Mouse (Mus musculus) bone marrow, adult 2 months (tissue): ENCODE measurements around the gene Fanci. TPM values are rescaled to one million over a fixed set of nuclear protein-coding genes. Genes with fewer than 3 reads are reported as not detected.

Source experiments
- H3K27ac ChIP-seq: fragments of 200-500 bp; 2 replicates; pipeline ENCODE4 v1.5.1; 2012; ENCODE audit warnings: low read depth, mild to moderate bottlenecking, control low read depth, inconsistent platforms, low read length; ENCODE audit not compliant: control insufficient read depth, poor library complexity, insufficient read depth
- H3K4me1 ChIP-seq: fragments of 200-500 bp; 2 replicates; pipeline ENCODE4 v1.6.1; 2011; ENCODE audit warnings: low read length; ENCODE audit not compliant: control insufficient read depth, insufficient read depth
- H3K4me3 ChIP-seq: fragments of 200-500 bp; replicated peaks from 2 replicates; pipeline ENCODE3; 2011; ENCODE audit warnings: mild to moderate bottlenecking, low read depth, low read length, control low read depth; ENCODE audit not compliant: control insufficient read depth
- CTCF ChIP-seq: fragments of 200-500 bp; IDR thresholded peaks from 2 replicates; pipeline ENCODE4 v1.5.1; 2011; ENCODE audit warnings: low read length, control low read depth; ENCODE audit not compliant: control insufficient read depth, insufficient read depth
- POLR2A ChIP-seq: fragments of 200-500 bp; IDR thresholded peaks from 2 replicates; pipeline ENCODE4 v1.6.1; 2011; ENCODE audit warnings: low read depth, mild to moderate bottlenecking, control low read depth, low read length, borderline replicate concordance; ENCODE audit not compliant: control insufficient read depth
- WGBS: fragments of 180-500 bp; shearing (Covaris S2); methylation state at CpG from one replicate; pipeline ENCODE4 v1.1.7; 2018; 5-methylcytosine and 5-hydroxymethylcytosine counted together
- polyA plus RNA-seq: library from polyadenylated mRNA; stranded (reverse); fragments of >200 nt; gene quantifications from 2 replicates; pipeline ENCODE4 v1.2.4, GENCODE M21; 2011; ENCODE audit warnings: low replicate concordance; ENCODE audit not compliant: missing spikeins, insufficient read depth, insufficient read length

Fanci gene
- polyA plus RNA-seq, 1 experiment: 10.3 TPM

GRCm38 (mm10) chr7:79463376-79464077, 71.8 kb downstream of the Fanci start:
- Histone ChIP-seq H3K4me1 (peaks cover 5% of the 10 kb centered on the region; the same call in 1 of the 2 replicates), H3K27ac (no peak overlapping the region), H3K4me3 (no peak overlapping the region)
- TF ChIP-seq POLR2A (no peak), CTCF (no peak)
- WGBS: 76% methylated on average over 11 of the region's 11 CpGs

DNA sequence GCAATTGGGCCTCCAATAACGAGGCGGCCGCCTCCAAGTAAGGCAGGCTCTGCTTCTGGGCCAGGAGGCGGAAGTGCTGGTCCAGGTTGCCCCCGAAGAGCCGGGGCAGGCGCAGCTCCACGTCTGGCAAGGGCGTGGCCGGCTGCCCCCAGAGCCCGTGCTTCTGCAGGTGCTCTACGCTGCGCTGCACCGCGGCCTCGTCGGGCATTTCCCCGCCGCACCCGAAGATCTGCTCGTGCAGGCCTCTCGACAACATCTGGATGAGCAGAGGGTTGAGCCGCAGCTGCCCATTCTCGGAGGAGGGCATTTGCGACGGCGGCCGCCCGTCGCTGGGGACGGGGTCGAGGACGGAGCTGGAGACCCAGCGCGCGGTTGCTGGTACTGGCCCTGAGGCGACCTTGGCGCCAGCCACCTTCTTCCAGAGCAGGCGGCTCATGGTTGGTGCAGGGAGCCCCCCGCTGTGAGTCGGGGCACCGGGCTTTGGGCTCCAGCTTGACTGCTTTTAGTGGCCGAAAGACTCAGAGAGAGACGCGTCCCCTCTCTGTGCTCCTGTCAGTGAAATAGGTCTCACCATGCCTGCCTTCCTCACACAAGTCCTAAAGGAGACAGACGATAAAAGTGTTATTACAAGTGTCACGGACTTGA, 73.2 kb downstream of the Fanci start:
- Histone ChIP-seq H3K4me3 (peak overlapping the region; percentile 89), H3K4me1 (peaks cover 10% of the 10 kb centered on the region), H3K27ac (peak overlapping the region; percentile 93; the same call in 1 of the 2 replicates)
- TF ChIP-seq CTCF: no peak
- no peak for TF ChIP-seq POLR2A
- WGBS: 82% methylated on average over 47 of the region's 47 CpGs

GRCm38 (mm10) chr7:79465461-79466044, 73.8 kb downstream of the Fanci start:
- 2% methylated on average over 44 of the region's 47 CpGs for WGBS
- TF ChIP-seq CTCF (no peak), POLR2A (no peak)
- Histone ChIP-seq H3K4me1 (peaks cover 10% of the 10 kb centered on the region), H3K27ac (peak overlapping the region; percentile 93), H3K4me3 (peak overlapping the region; percentile 89)

DNA sequence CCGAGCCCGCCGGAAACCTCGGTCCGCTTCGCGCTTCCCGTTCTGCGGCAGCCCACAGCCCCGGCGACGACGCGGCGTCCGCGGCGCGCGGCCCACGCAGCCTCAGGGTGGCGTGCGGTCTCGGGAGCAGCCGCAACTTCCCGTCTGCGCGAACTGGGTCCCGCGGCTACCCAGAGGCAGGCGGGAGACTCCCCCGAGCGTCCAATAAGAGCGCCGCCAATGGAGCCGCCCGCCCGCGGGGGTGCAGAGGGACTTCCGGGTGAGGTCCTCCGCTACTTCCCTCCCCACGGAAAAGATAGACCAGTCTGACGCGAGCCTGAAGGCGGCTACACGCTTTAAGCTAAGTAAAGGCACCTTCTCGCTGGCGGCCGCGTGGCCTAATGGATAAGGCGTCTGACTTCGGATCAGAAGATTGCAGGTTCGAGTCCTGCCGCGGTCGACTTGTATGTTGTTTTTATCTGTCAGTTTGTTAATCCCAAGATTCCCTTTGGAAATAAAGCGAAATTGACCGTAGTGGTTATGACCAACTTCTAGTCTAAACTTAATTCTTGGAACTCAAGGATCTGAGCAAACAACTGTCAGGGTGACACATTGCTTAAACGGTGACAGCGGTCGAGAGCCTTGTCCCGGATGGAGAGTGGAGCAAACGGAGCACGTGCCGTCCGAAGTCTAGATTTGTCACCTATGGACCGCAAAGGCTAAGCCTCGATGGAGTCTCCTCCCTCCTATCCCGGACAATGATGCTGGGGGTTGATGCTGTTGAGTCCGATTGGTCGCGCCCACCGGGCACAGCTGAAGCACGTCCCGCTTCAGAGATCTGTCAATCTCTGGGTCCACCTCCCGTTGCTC, 74.5 kb downstream of the Fanci start, which contains the start of gene Polg:
Polg (minus strand) TSS at position 310 of the 849 bp plus-strand sequence.
- under 1% methylated on average over 76 of the region's 76 CpGs for WGBS
- H3K4me1 ChIP-seq: peaks cover 10% of the 10 kb centered on the region
- peak; percentile 80; the same call in 1 of the 2 replicates for TF ChIP-seq POLR2A
- TF ChIP-seq CTCF: no peak
- H3K27ac ChIP-seq: peak within 1 kb of the TSS; percentile 93
- H3K4me3 ChIP-seq: peak within 1 kb of the TSS; percentile 89

GRCm38 (mm10) chr7:79467951-79468350, 76.2 kb downstream of the Fanci start:
- WGBS: 30% methylated on average over 4 of the region's 6 CpGs
- TF ChIP-seq POLR2A (no peak), CTCF (no peak)
- no peak overlapping the region for H3K4me3 ChIP-seq
- H3K4me1 ChIP-seq: peaks cover 10% of the 10 kb centered on the region
- no peak overlapping the region for H3K27ac ChIP-seq

- no peak overlapping the region for H3K27ac ChIP-seq
- no peak overlapping the region for H3K4me3 ChIP-seq
- TF ChIP-seq POLR2A: no peak
- TF ChIP-seq CTCF: no peak
- H3K4me1 ChIP-seq: peaks cover 9% of the 10 kb centered on the region
- WGBS: 47% methylated on average over 8 of the region's 8 CpGs
These were observed 77.3 kb downstream of the Fanci start for GRCm38 (mm10) chr7:79468994-79469393.

- Histone ChIP-seq H3K4me3 (no peak overlapping the region), H3K27ac (no peak overlapping the region), H3K4me1 (peaks cover 10% of the 10 kb centered on the region)
- no peak for TF ChIP-seq POLR2A
- 30% methylated on average over 5 of the region's 5 CpGs for WGBS
These were observed 78.0 kb downstream of the Fanci start for GRCm38 (mm10) chr7:79469766-79470165.
